Mouse (Mus musculus): Measurements from ENCODE around the gene Sumo1. TPM values are rescaled to one million over a fixed set of nuclear protein-coding genes. Genes with fewer than 3 reads are reported as not detected.

Gene Sumo1
- polyA plus RNA-seq, 1 experiment: 140 TPM

- H3K4me1 ChIP-seq (ENCODE audit: control insufficient read depth, insufficient read depth, low read length): no peaks in the 10 kb centered on the region
Observed at GRCm38 (mm10) chr1:59625410-59625809, 45.2 kb downstream of the Sumo1 start.

DNA sequence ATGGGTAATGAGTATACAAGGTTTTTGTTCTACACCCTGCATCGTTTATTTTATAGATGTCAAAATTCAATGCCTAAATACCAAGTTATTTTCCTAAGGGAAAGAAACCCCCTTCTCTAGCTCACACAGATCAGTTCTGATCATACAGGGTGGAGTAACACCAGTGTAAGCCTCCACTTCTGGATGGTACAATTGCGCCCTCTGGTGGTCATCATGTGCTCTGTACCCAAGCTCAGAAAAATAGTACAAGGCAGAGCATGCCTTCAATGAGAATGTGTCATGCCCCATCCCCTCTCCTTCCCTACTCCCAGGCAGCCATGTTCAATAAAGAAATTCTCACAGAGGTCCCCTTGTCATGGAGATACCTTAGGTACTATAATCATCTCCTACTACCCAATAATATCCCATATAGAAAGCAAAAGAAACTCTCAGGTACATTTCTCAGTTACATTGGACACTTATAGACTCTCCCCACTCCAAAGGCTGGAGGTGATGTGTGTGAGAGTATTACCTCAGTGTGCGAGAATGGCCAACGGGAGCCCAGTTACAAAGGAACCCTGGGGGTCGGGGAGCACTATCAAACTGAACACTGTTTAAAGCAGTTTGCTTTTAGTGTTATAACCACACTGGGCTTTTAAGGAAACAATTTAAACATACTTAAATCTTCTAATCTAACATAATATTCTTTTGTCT is 47.2 kb downstream of the Sumo1 start:
- Histone ChIP-seq H3K4me1 (ENCODE audit: control insufficient read depth, insufficient read depth, low read length) (no peaks in the 10 kb centered on the region), H3K4me3 (replicated peaks; ENCODE audit: control insufficient read depth, low read depth, low read length) (no peak overlapping the region), H3K27ac (ENCODE audit: control insufficient read depth, insufficient read depth, low read depth, low read length, poor library complexity) (no peak overlapping the region)
- 31% methylated on average over 5 of the region's 5 CpGs for WGBS
- TF ChIP-seq POLR2A (IDR thresholded peaks at IDR 0.05; ENCODE audit: borderline replicate concordance, control insufficient read depth, low read depth, low read length) (no peak), CTCF (IDR thresholded peaks at IDR 0.05; ENCODE audit: control insufficient read depth, insufficient read depth, low read length) (peak; percentile 84)

More at GRCm38 (mm10) chr1:59625410-59625809, 45.2 kb downstream of the Sumo1 start:
- TF ChIP-seq CTCF (IDR thresholded peaks at IDR 0.05; ENCODE audit: control insufficient read depth, insufficient read depth, low read length) (no peak), POLR2A (IDR thresholded peaks at IDR 0.05; ENCODE audit: borderline replicate concordance, control insufficient read depth, low read depth, low read length) (no peak)
- Histone ChIP-seq H3K4me3 (replicated peaks; ENCODE audit: control insufficient read depth, low read depth, low read length) (no peak overlapping the region), H3K27ac (ENCODE audit: control insufficient read depth, insufficient read depth, low read depth, low read length, poor library complexity) (no peak overlapping the region)
- WGBS: 85% methylated on average over 5 of the region's 5 CpGs

GRCm38 (mm10) chr1:59619201-59619600 is 51.4 kb downstream of the Sumo1 start:
- H3K4me1 ChIP-seq (ENCODE audit: control insufficient read depth, insufficient read depth, low read length): no peaks in the 10 kb centered on the region
- H3K27ac ChIP-seq (ENCODE audit: control insufficient read depth, insufficient read depth, low read depth, low read length, poor library complexity): no peak overlapping the region
- WGBS: 87% methylated on average over 10 of the region's 10 CpGs
- H3K4me3 ChIP-seq (replicated peaks; ENCODE audit: control insufficient read depth, low read depth, low read length): no peak overlapping the region
- TF ChIP-seq CTCF (IDR thresholded peaks at IDR 0.05; ENCODE audit: control insufficient read depth, insufficient read depth, low read length) (no peak), POLR2A (IDR thresholded peaks at IDR 0.05; ENCODE audit: borderline replicate concordance, control insufficient read depth, low read depth, low read length) (no peak)

GRCm38 (mm10) chr1:59615021-59615420 is 55.6 kb downstream of the Sumo1 start:
- no peaks in the 10 kb centered on the region for H3K4me1 ChIP-seq (ENCODE audit: control insufficient read depth, insufficient read depth, low read length)
- TF ChIP-seq CTCF (IDR thresholded peaks at IDR 0.05; ENCODE audit: control insufficient read depth, insufficient read depth, low read length) (no peak), POLR2A (IDR thresholded peaks at IDR 0.05; ENCODE audit: borderline replicate concordance, control insufficient read depth, low read depth, low read length) (no peak)
- no peak overlapping the region for H3K4me3 ChIP-seq (replicated peaks; ENCODE audit: control insufficient read depth, low read depth, low read length)
- 78% methylated on average over 2 of the region's 2 CpGs for WGBS
- H3K27ac ChIP-seq (ENCODE audit: control insufficient read depth, insufficient read depth, low read depth, low read length, poor library complexity): no peak overlapping the region

- 62% methylated on average over 6 of the region's 6 CpGs for WGBS
Observed at GRCm38 (mm10) chr1:59613795-59614194, 56.8 kb downstream of the Sumo1 start.

DNA sequence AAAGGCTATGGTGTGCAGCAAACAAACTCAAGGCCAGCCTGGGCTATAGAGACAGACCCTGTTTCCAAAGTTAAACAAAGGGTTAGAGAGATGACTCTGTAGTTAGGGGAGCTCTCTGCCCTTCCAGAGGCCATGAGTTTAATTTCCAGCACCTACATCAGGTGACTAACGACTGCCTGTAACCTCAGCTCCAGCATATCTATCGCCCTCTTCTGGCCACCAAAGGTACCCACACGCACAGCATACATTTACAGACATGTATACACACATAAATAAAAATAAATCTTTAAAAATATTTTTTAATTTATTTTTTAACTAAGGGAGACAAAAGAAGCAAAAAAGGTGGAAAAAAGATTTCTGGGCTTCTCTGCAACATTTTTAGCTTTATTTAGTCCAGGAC is 59.7 kb downstream of the Sumo1 start:
- 88% methylated on average over 3 of the region's 3 CpGs for WGBS
- Histone ChIP-seq H3K4me1 (ENCODE audit: control insufficient read depth, insufficient read depth, low read length) (no peaks in the 10 kb centered on the region; the same call in 1 of the 2 replicates), H3K27ac (ENCODE audit: control insufficient read depth, insufficient read depth, low read depth, low read length, poor library complexity) (no peak overlapping the region), H3K4me3 (replicated peaks; ENCODE audit: control insufficient read depth, low read depth, low read length) (no peak overlapping the region)
- TF ChIP-seq CTCF (IDR thresholded peaks at IDR 0.05; ENCODE audit: control insufficient read depth, insufficient read depth, low read length): no peak

More at GRCm38 (mm10) chr1:59613795-59614194, 56.8 kb downstream of the Sumo1 start:
- H3K4me1 ChIP-seq (ENCODE audit: control insufficient read depth, insufficient read depth, low read length): no peaks in the 10 kb centered on the region
- TF ChIP-seq CTCF (IDR thresholded peaks at IDR 0.05; ENCODE audit: control insufficient read depth, insufficient read depth, low read length) (peak; percentile 66), POLR2A (IDR thresholded peaks at IDR 0.05; ENCODE audit: borderline replicate concordance, control insufficient read depth, low read depth, low read length) (no peak)
- no peak overlapping the region for H3K4me3 ChIP-seq (replicated peaks; ENCODE audit: control insufficient read depth, low read depth, low read length)
- H3K27ac ChIP-seq (ENCODE audit: control insufficient read depth, insufficient read depth, low read depth, low read length, poor library complexity): no peak overlapping the region

DNA sequence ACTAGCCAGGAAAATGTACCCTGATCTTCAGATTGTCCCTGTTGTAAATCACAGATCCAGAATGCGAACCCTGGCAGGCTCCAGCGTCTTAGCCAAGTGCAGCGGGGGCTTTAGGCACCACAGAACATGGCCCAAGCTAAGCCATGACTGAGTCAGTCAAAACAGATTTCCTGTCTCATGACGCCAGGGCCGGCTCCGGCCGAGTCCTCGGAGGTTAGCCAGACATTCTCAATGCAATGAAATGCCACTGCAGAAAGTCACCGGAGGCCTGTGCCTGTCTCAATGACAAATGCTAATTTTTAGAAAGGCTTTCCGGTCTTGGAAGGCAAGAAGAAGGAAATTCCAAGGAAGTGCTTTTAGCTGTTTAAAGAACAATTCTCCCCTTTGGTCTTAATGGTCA is 60.7 kb downstream of the Sumo1 start:
- TF ChIP-seq CTCF (IDR thresholded peaks at IDR 0.05; ENCODE audit: control insufficient read depth, insufficient read depth, low read length): no peak
- no peak for TF ChIP-seq POLR2A (IDR thresholded peaks at IDR 0.05; ENCODE audit: borderline replicate concordance, control insufficient read depth, low read depth, low read length)
- H3K27ac ChIP-seq (ENCODE audit: control insufficient read depth, insufficient read depth, low read depth, low read length, poor library complexity): no peak overlapping the region
- H3K4me1 ChIP-seq (ENCODE audit: control insufficient read depth, insufficient read depth, low read length): no peaks in the 10 kb centered on the region; the same call in 1 of the 2 replicates
- H3K4me3 ChIP-seq (replicated peaks; ENCODE audit: control insufficient read depth, low read depth, low read length): no peak overlapping the region
- 81% methylated on average over 10 of the region's 10 CpGs for WGBS

DNA sequence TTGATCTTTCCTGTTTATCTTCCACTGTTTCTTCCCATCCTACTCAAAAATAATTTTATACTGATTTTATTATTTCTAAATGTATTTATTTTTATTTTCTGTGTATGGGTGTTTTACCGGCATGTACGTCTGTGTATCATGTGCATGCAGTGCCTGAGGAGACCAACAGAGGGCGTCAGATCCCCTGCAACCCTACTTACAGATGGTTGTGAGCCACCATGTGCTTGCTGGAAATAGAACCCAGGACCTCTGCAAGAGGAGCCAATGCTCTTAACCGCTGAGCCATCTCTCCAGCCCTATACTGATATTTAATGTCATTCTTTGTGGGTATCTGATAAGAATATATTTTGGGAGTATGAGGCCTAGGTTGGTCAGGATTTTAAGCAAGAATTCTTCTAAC is 61.2 kb downstream of the Sumo1 start:
- TF ChIP-seq POLR2A (IDR thresholded peaks at IDR 0.05; ENCODE audit: borderline replicate concordance, control insufficient read depth, low read depth, low read length) (no peak), CTCF (IDR thresholded peaks at IDR 0.05; ENCODE audit: control insufficient read depth, insufficient read depth, low read length) (peak; percentile 52)
- Histone ChIP-seq H3K4me3 (replicated peaks; ENCODE audit: control insufficient read depth, low read depth, low read length) (no peak overlapping the region), H3K27ac (ENCODE audit: control insufficient read depth, insufficient read depth, low read depth, low read length, poor library complexity) (no peak overlapping the region), H3K4me1 (ENCODE audit: control insufficient read depth, insufficient read depth, low read length) (no peaks in the 10 kb centered on the region; the same call in 1 of the 2 replicates)
- WGBS: 83% methylated on average over 4 of the region's 4 CpGs
